Mouse (Mus musculus): ENCODE measurements at regions not wholly inside any gene's neighbourhood (a gene's known extent, or its start where the extent isn't known, plus 50 kb on each side); places are given as distances from the start of the nearest gene placed in this dataset.

DNA sequence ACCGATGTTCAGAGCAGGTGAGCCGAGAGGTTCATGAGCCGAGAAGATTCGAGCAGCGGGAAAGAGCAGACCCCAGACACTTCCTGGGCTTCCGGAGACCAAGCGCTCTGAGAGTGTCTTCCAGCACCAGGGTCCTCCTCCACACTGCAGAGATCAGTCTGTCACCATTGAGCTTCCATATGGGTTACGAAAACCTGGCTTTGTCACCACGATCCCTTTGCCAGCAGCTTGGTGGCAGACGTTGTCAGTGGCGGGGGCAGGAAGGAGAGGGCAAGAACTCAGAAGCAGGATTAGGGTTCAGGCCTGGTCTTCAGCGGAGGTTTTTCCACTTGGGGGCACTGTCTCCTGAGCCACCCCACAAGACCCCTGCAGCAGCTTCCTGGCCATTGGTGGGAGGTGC is 288.5 kb downstream of the Ptpru start:
- ATAC-seq (replicated peaks; ENCODE audit: low FRiP score, low read depth): no peak
- no peak overlapping the region for H3K4me3 ChIP-seq (replicated peaks; ENCODE audit: low read depth, low read length)
- TF ChIP-seq CTCF (IDR thresholded peaks at IDR 0.05; ENCODE audit: low read depth): no peak
- H3K4me1 ChIP-seq (replicated peaks; ENCODE audit: insufficient read depth, low read length): no peaks in the 10 kb centered on the region
- H3K36me3 ChIP-seq (ENCODE audit: insufficient read depth, low read length): no peaks in the 10 kb centered on the region
- 66% methylated on average over 12 of the region's 12 CpGs for WGBS
- no peak overlapping the region for H3K27ac ChIP-seq
- no peaks in the 10 kb centered on the region for H3K9me3 ChIP-seq (replicated peaks; ENCODE audit: low read length)
- no peaks in the 10 kb centered on the region for H3K27me3 ChIP-seq (ENCODE audit: insufficient read depth, low read length)
- no peak overlapping the region for H3K4me2 ChIP-seq (ENCODE audit: low read length)
- DNase-seq (ENCODE audit: low spot score): no peak
- H3K9ac ChIP-seq (ENCODE audit: low read depth, low read length): no peak overlapping the region

- no peak for TF ChIP-seq CTCF (IDR thresholded peaks at IDR 0.05; ENCODE audit: low read depth)
- Histone ChIP-seq H3K36me3 (ENCODE audit: insufficient read depth, low read length) (no peaks in the 10 kb centered on the region), H3K9me3 (replicated peaks; ENCODE audit: low read length) (no peaks in the 10 kb centered on the region), H3K4me2 (ENCODE audit: low read length) (no peak overlapping the region), H3K27me3 (ENCODE audit: insufficient read depth, low read length) (no peaks in the 10 kb centered on the region), H3K27ac (no peak overlapping the region), H3K4me3 (replicated peaks; ENCODE audit: low read depth, low read length) (no peak overlapping the region), H3K4me1 (replicated peaks; ENCODE audit: insufficient read depth, low read length) (no peaks in the 10 kb centered on the region), H3K9ac (ENCODE audit: low read depth, low read length) (no peak overlapping the region)
- no peak for ATAC-seq (replicated peaks; ENCODE audit: low FRiP score, low read depth)
- 79% methylated on average over 5 of the region's 5 CpGs for WGBS
- DNase-seq (ENCODE audit: low spot score): no peak
These were observed 279.6 kb downstream of the Ptpru start for GRCm38 (mm10) chr4:131558513-131558912.

DNA sequence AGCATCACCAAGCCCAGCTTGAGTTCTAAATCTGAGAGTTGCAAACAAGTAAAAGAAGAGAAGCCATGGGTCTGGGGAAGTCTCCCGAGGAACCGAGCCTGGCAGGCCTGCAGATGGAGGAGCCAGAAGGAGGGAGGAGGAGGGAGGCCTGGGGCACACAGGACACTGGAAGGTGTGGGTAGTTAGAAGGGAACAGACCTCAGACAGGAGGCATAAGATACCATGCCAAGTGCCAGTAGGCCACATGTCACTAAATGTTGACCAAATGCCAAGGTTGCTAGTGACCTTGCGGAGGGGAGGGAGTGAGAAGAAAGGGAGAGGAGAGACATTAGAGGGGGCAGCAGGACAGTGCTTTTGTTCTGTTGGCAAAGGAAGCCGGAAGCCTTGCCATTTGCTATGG is 274.2 kb downstream of the Ptpru start:
- no peaks in the 10 kb centered on the region for H3K9me3 ChIP-seq (replicated peaks; ENCODE audit: low read length)
- H3K27ac ChIP-seq: no peak overlapping the region
- no peak overlapping the region for H3K4me3 ChIP-seq (replicated peaks; ENCODE audit: low read depth, low read length)
- no peaks in the 10 kb centered on the region for H3K27me3 ChIP-seq (ENCODE audit: insufficient read depth, low read length)
- H3K4me1 ChIP-seq (replicated peaks; ENCODE audit: insufficient read depth, low read length): no peaks in the 10 kb centered on the region
- H3K36me3 ChIP-seq (ENCODE audit: insufficient read depth, low read length): no peaks in the 10 kb centered on the region
- no peak overlapping the region for H3K9ac ChIP-seq (ENCODE audit: low read depth, low read length)
- DNase-seq (ENCODE audit: low spot score): no peak
- WGBS: 48% methylated on average over 4 of the region's 4 CpGs
- no peak overlapping the region for H3K4me2 ChIP-seq (ENCODE audit: low read length)
- TF ChIP-seq CTCF (IDR thresholded peaks at IDR 0.05; ENCODE audit: low read depth): no peak
- no peak for ATAC-seq (replicated peaks; ENCODE audit: low FRiP score, low read depth)

DNA sequence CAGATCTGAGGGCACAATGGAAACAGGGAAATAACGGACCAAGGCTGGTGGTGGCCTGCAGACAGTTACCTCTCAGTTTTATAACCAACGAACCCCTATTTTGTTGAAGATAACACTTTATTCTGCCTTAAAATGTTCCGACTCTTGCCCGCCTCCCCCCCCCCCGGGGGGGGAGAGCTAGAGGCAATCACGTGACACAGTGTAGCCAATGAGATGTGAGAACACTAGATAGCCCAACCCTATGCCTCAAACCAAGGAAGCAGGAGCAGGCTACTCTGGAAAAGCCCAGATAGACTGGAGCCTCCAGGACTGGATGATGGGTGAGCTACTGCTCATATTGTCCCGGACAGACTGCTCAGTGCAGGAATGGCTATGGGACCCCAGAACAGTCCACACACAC is 272.9 kb downstream of the Ptpru start:
- DNase-seq (ENCODE audit: low spot score) (no peak), ATAC-seq (replicated peaks; ENCODE audit: low FRiP score, low read depth) (no peak)
- Histone ChIP-seq H3K4me3 (replicated peaks; ENCODE audit: low read depth, low read length) (no peak overlapping the region), H3K9me3 (replicated peaks; ENCODE audit: low read length) (no peaks in the 10 kb centered on the region), H3K4me2 (ENCODE audit: low read length) (no peak overlapping the region), H3K27ac (no peak overlapping the region), H3K9ac (ENCODE audit: low read depth, low read length) (no peak overlapping the region), H3K36me3 (ENCODE audit: insufficient read depth, low read length) (no peaks in the 10 kb centered on the region), H3K27me3 (ENCODE audit: insufficient read depth, low read length) (no peaks in the 10 kb centered on the region), H3K4me1 (replicated peaks; ENCODE audit: insufficient read depth, low read length) (no peaks in the 10 kb centered on the region)
- TF ChIP-seq CTCF (IDR thresholded peaks at IDR 0.05; ENCODE audit: low read depth): no peak
- 80% methylated on average over 7 of the region's 7 CpGs for whole genome bisulfite sequencing

- Histone ChIP-seq H3K4me3 (replicated peaks; ENCODE audit: low read depth, low read length) (no peak overlapping the region), H3K27ac (no peak overlapping the region), H3K27me3 (ENCODE audit: insufficient read depth, low read length) (no peaks in the 10 kb centered on the region), H3K4me1 (replicated peaks; ENCODE audit: insufficient read depth, low read length) (no peaks in the 10 kb centered on the region), H3K36me3 (ENCODE audit: insufficient read depth, low read length) (no peaks in the 10 kb centered on the region), H3K9ac (ENCODE audit: low read depth, low read length) (no peak overlapping the region), H3K4me2 (ENCODE audit: low read length) (no peak overlapping the region), H3K9me3 (replicated peaks; ENCODE audit: low read length) (no peaks in the 10 kb centered on the region)
- TF ChIP-seq CTCF (IDR thresholded peaks at IDR 0.05; ENCODE audit: low read depth): no peak
- WGBS: 79% methylated on average over 2 of the region's 2 CpGs
- no peak for ATAC-seq (replicated peaks; ENCODE audit: low FRiP score, low read depth)
- DNase-seq (ENCODE audit: low spot score): no peak
These were observed 270.8 kb downstream of the Ptpru start for GRCm38 (mm10) chr4:131567241-131567640.

GRCm38 (mm10) chr4:131569156-131569555 is 268.9 kb downstream of the Ptpru start:
- no peak overlapping the region for H3K4me3 ChIP-seq (replicated peaks; ENCODE audit: low read depth, low read length)
- no peak for DNase-seq (ENCODE audit: low spot score)
- H3K27me3 ChIP-seq (ENCODE audit: insufficient read depth, low read length): no peaks in the 10 kb centered on the region
- no peak for TF ChIP-seq CTCF (IDR thresholded peaks at IDR 0.05; ENCODE audit: low read depth)
- no peak overlapping the region for H3K9ac ChIP-seq (ENCODE audit: low read depth, low read length)
- H3K4me2 ChIP-seq (ENCODE audit: low read length): no peak overlapping the region
- no peak overlapping the region for H3K27ac ChIP-seq
- WGBS: 25% methylated on average over 5 of the region's 5 CpGs
- H3K36me3 ChIP-seq (ENCODE audit: insufficient read depth, low read length): no peaks in the 10 kb centered on the region
- H3K4me1 ChIP-seq (replicated peaks; ENCODE audit: insufficient read depth, low read length): no peaks in the 10 kb centered on the region
- no peak for ATAC-seq (replicated peaks; ENCODE audit: low FRiP score, low read depth)
- no peaks in the 10 kb centered on the region for H3K9me3 ChIP-seq (replicated peaks; ENCODE audit: low read length)

GRCm38 (mm10) chr4:131577571-131577970 is 260.5 kb downstream of the Ptpru start:
- H3K4me1 ChIP-seq (replicated peaks; ENCODE audit: insufficient read depth, low read length): no peaks in the 10 kb centered on the region
- H3K4me3 ChIP-seq (replicated peaks; ENCODE audit: low read depth, low read length): no peak overlapping the region
- H3K27me3 ChIP-seq (ENCODE audit: insufficient read depth, low read length): no peaks in the 10 kb centered on the region
- no peak overlapping the region for H3K4me2 ChIP-seq (ENCODE audit: low read length)
- DNase-seq (ENCODE audit: low spot score) (no peak), ATAC-seq (replicated peaks; ENCODE audit: low FRiP score, low read depth) (no peak)
- WGBS: 59% methylated on average over 4 of the region's 4 CpGs
- H3K27ac ChIP-seq: no peak overlapping the region
- H3K36me3 ChIP-seq (ENCODE audit: insufficient read depth, low read length): no peaks in the 10 kb centered on the region
- no peak overlapping the region for H3K9ac ChIP-seq (ENCODE audit: low read depth, low read length)
- no peaks in the 10 kb centered on the region for H3K9me3 ChIP-seq (replicated peaks; ENCODE audit: low read length)
- no peak for TF ChIP-seq CTCF (IDR thresholded peaks at IDR 0.05; ENCODE audit: low read depth)
